Mouse (Mus musculus): Measurements from ENCODE around the gene 4930595D18Rik.

DNA sequence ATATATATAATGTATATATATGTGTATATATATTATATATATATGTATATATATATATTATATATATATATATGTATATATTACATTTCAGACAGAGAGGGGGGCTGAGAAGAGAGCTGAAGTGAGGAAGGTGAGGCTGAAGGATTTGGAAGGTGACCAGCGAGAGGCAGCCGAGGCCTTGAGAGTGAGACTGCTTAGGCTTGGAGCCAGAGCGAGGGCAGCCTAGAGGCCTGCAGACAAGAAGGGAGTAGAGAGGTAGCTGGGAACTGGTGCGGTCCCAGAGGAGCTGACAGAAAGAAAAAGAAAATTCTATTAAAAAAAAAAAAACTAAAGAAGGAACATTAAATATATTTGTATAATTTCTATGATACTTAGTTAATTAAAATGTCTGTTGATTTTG lies 15.4 kb downstream of the 4930595D18Rik start:
- TF ChIP-seq CTCF (IDR thresholded peaks at IDR 0.05; ENCODE audit: low read depth) (no peak), EP300 (optimal IDR thresholded peaks at IDR 0.05) (no peak)
